15 mouse cellular contexts compared by ENCODE assay signal in genomic region chr8:58253620-58254019, GRCm38 (mm10).
"Had no signal": no experiment of that assay in that cellular context is flagged by ENCODE, and none has a peak within 500 bp of the region (broad histone marks: within the 10 kb centered on the region; RNA-seq: fewer than 3 reads in every experiment).

No protein-coding gene starts in this region.

- ATAC-seq: liver, embryonic 12.5 days had no signal

- H3K4me2 ChIP-seq: limb, embryonic 13.5 days; liver, embryonic 12.5 days; liver, embryonic 15.5 days; lung, embryonic 15.5 days; midbrain, embryonic 11.5 days had no signal

- H3K27ac ChIP-seq: limb, embryonic 10.5 days; limb, embryonic 13.5 days; liver, embryonic 12.5 days; liver, embryonic 15.5 days; lung, embryonic 15.5 days had no signal

- H3K27me3 ChIP-seq: limb, embryonic 13.5 days; liver, embryonic 12.5 days; liver, embryonic 15.5 days; lung, embryonic 15.5 days had no signal

- H3K4me1 ChIP-seq: limb, embryonic 10.5 days; limb, embryonic 13.5 days; liver, embryonic 12.5 days; liver, embryonic 15.5 days; lung, embryonic 15.5 days had no signal

- DNase-seq: kidney, postnatal 14 days; kidney, postnatal 4 days; liver; lung, adult 18-20 months; lung, postnatal 10 days; lung, postnatal 4 days; midbrain, embryonic 14.5 days; thymus, adult 18-20 months; thymus, postnatal 36 days had no signal

- H3K9ac ChIP-seq: limb, embryonic 13.5 days; liver, embryonic 12.5 days; liver, embryonic 15.5 days; lung, embryonic 15.5 days had no signal

- H3K36me3 ChIP-seq: limb, embryonic 10.5 days; limb, embryonic 13.5 days; liver, embryonic 12.5 days; liver, embryonic 15.5 days; lung, embryonic 15.5 days had no signal

- H3K9me3 ChIP-seq: limb, embryonic 10.5 days; limb, embryonic 13.5 days; liver, embryonic 12.5 days; liver, embryonic 15.5 days; lung, embryonic 15.5 days had no signal

- H3K4me3 ChIP-seq: limb, embryonic 10.5 days; limb, embryonic 13.5 days; liver, embryonic 12.5 days; liver, embryonic 15.5 days; lung, embryonic 15.5 days had no signal
